Mouse (Mus musculus): ENCODE results near the gene Tmem176a.
"Not testable (repeated sequence)": the region's sequence is repeated elsewhere in the genome, so short reads cannot be mapped to it uniquely, and the experiment has no call there.

The Tmem176a gene

GRCm38 (mm10) chr6:48842111-48842842 lies 1.6 kb downstream of the Tmem176a start:
- peak; percentile 32 to 49 for DNase-seq

GRCm38 (mm10) chr6:48845086-48845485 lies 4.4 kb downstream of the Tmem176a start:
- no peak for DNase-seq

GRCm38 (mm10) chr6:48851820-48852491 lies 11.2 kb downstream of the Tmem176a start:
- no peak for DNase-seq

- no peak for DNase-seq
Observed at GRCm38 (mm10) chr6:48854155-48854554, 13.4 kb downstream of the Tmem176a start.

GRCm38 (mm10) chr6:48857613-48858302 lies 17.0 kb downstream of the Tmem176a start:
- DNase-seq, result no peak

GRCm38 (mm10) chr6:48860130-48860815 lies 19.6 kb downstream of the Tmem176a start:
- peak; percentile 71 to 73 for DNase-seq

GRCm38 (mm10) chr6:48860851-48861250 lies 20.1 kb downstream of the Tmem176a start:
- no peak for DNase-seq

- DNase-seq, result no peak
Observed at GRCm38 (mm10) chr6:48861616-48862280, 21.0 kb downstream of the Tmem176a start.

GRCm38 (mm10) chr6:48862816-48863215 lies 22.1 kb downstream of the Tmem176a start:
- no peak for DNase-seq

- DNase-seq, result no peak
Observed at GRCm38 (mm10) chr6:48863488-48863887, 22.8 kb downstream of the Tmem176a start.

GRCm38 (mm10) chr6:48864181-48864580 lies 23.5 kb downstream of the Tmem176a start:
- DNase-seq, result no peak

- no peak for DNase-seq
Observed at GRCm38 (mm10) chr6:48864723-48865122, 24.0 kb downstream of the Tmem176a start.

- DNase-seq, result no peak
Observed at GRCm38 (mm10) chr6:48865152-48865745, 24.5 kb downstream of the Tmem176a start.

GRCm38 (mm10) chr6:48866355-48866950 lies 25.7 kb downstream of the Tmem176a start:
- DNase-seq, result not testable (repeated sequence)

- no peak for DNase-seq
Observed at GRCm38 (mm10) chr6:48867158-48867557, 26.4 kb downstream of the Tmem176a start.

- no peak for DNase-seq
Observed at GRCm38 (mm10) chr6:48869774-48870173, 29.1 kb downstream of the Tmem176a start.

- no peak for DNase-seq
Observed at GRCm38 (mm10) chr6:48872596-48872995, 31.9 kb downstream of the Tmem176a start, which contains the start of gene Aoc1. Gene Aoc1, plus strand, starts transcription at chr6:48872896.

GRCm38 (mm10) chr6:48874576-48874975 lies 33.9 kb downstream of the Tmem176a start:
- DNase-seq, result no peak

- DNase-seq, result no peak
Observed at GRCm38 (mm10) chr6:48875515-48875914, 34.8 kb downstream of the Tmem176a start.

GRCm38 (mm10) chr6:48876510-48877135 lies 35.9 kb downstream of the Tmem176a start:
- no peak for DNase-seq

GRCm38 (mm10) chr6:48894203-48894602 lies 53.5 kb downstream of the Tmem176a start:
- no peak for DNase-seq
